Mouse (Mus musculus) monocyte, adult 2 months (primary cell): ENCODE data around the gene Hist1h1a.
A peak's percentile ranks its signal among the peaks of the same experiment; 100 is the strongest.
"Not testable (repeated sequence)": the region's sequence is repeated elsewhere in the genome, so short reads cannot be mapped to it uniquely, and the experiment has no call there.

Experiments
- DNase-seq, 2 experiments: peaks; one replicate each; pipeline ENCODE4 v3.0.0; 2022; ENCODE audit warnings: low spot score in 2 of 2, low read depth in 1 of 2

The Hist1h1a gene

GRCm38 (mm10) chr13:23763586-23764323, at the start of gene Hist1h1a:
TSS of gene Hist1h1a (plus strand) at chr13:23763666.
- peak; percentile 55 to 68 for DNase-seq

- no peak for DNase-seq
These were observed 47.0 kb upstream of the Hist1h1a start for GRCm38 (mm10) chr13:23716261-23717042.

- DNase-seq = no peak
These were observed 46.3 kb upstream of the Hist1h1a start for GRCm38 (mm10) chr13:23717176-23717575.

- DNase-seq = not testable (repeated sequence)
These were observed 45.7 kb upstream of the Hist1h1a start for GRCm38 (mm10) chr13:23717593-23718245.

- no peak for DNase-seq
These were observed 39.2 kb upstream of the Hist1h1a start for GRCm38 (mm10) chr13:23724239-23724638.

GRCm38 (mm10) chr13:23725213-23725612, 38.3 kb upstream of the Hist1h1a start:
- no peak for DNase-seq

GRCm38 (mm10) chr13:23728472-23729191, 34.8 kb upstream of the Hist1h1a start:
- no peak for DNase-seq

- DNase-seq = no peak
These were observed 34.3 kb upstream of the Hist1h1a start for GRCm38 (mm10) chr13:23729192-23729525.

- DNase-seq = no peak
These were observed 33.8 kb upstream of the Hist1h1a start for GRCm38 (mm10) chr13:23729706-23730105.

GRCm38 (mm10) chr13:23730479-23730878, 33.0 kb upstream of the Hist1h1a start:
- no peak for DNase-seq

GRCm38 (mm10) chr13:23732156-23732804, 31.2 kb upstream of the Hist1h1a start:
- DNase-seq = no peak

- DNase-seq = no peak
These were observed 26.4 kb upstream of the Hist1h1a start for GRCm38 (mm10) chr13:23737091-23737490.

- no peak for DNase-seq
These were observed 25.4 kb upstream of the Hist1h1a start for GRCm38 (mm10) chr13:23738041-23738440.

GRCm38 (mm10) chr13:23738677-23739068, 24.8 kb upstream of the Hist1h1a start, which contains the start of gene Hist1h1c:
TSS of gene Hist1h1c (plus strand) at chr13:23738808.
- DNase-seq = peak; percentile 86 to 92

GRCm38 (mm10) chr13:23739069-23739921, 24.2 kb upstream of the Hist1h1a start:
- DNase-seq = peak; percentile 79 to 84

- DNase-seq = no peak
These were observed 23.6 kb upstream of the Hist1h1a start for GRCm38 (mm10) chr13:23739922-23740252.

GRCm38 (mm10) chr13:23740256-23740840, 23.1 kb upstream of the Hist1h1a start:
- DNase-seq = no peak

GRCm38 (mm10) chr13:23740910-23741309, 22.6 kb upstream of the Hist1h1a start:
- no peak for DNase-seq

- no peak for DNase-seq
These were observed 21.5 kb upstream of the Hist1h1a start for GRCm38 (mm10) chr13:23742007-23742406.
